Mouse (Mus musculus) stomach, embryonic 15.5 days (tissue): ENCODE measurements around the gene H2-Ab1. TPM values are rescaled to one million over a fixed set of nuclear protein-coding genes. Genes with fewer than 3 reads are reported as not detected.
"Not testable (repeated sequence)": the region's sequence is repeated elsewhere in the genome, so short reads cannot be mapped to it uniquely, and the experiment has no call there.

Experiments
- ATAC-seq: fragments of 200-750 bp; cut with Nextera tagmentation; 2 replicates; pipeline ENCODE4 v1.8.0; 2017; ENCODE audit warnings: low read depth, moderate number of reproducible peaks, moderate TSS enrichment; ENCODE audit not compliant: insufficient read depth, low FRiP score
- H3K27ac ChIP-seq: fragments of 300-500 bp; sonication (generic); 2 replicates; pipeline ENCODE4 v1.5.1; 2015; ENCODE audit warnings: mild to moderate bottlenecking, inconsistent platforms
- H3K27me3 ChIP-seq: fragments of 300-500 bp; sonication (generic); replicated peaks from 2 replicates; pipeline ENCODE4 v1.6.1; 2015; ENCODE audit warnings: inconsistent platforms
- H3K36me3 ChIP-seq: fragments of 300-500 bp; sonication (generic); 2 replicates; pipeline ENCODE4 v1.6.1; 2015; ENCODE audit warnings: inconsistent platforms
- H3K4me1 ChIP-seq: fragments of 300-500 bp; sonication (generic); 2 replicates; pipeline ENCODE4 v1.6.1; 2015; ENCODE audit warnings: inconsistent platforms
- H3K4me2 ChIP-seq: fragments of 300-500 bp; sonication (generic); 2 replicates; pipeline ENCODE4 v1.6.1; 2015; ENCODE audit warnings: mild to moderate bottlenecking, inconsistent platforms
- H3K4me3 ChIP-seq: fragments of 300-500 bp; sonication (generic); replicated peaks from 2 replicates; pipeline ENCODE4 v1.5.1; 2015; ENCODE audit warnings: inconsistent platforms
- H3K9ac ChIP-seq: fragments of 300-500 bp; sonication (generic); 2 replicates; pipeline ENCODE4 v1.6.1; 2015; ENCODE audit warnings: inconsistent platforms
- H3K9me3 ChIP-seq: fragments of 300-500 bp; sonication (generic); 2 replicates; pipeline ENCODE4 v1.6.1; 2016; ENCODE audit warnings: inconsistent platforms
- WGBS: fragments of 180-500 bp; shearing (Covaris S2); methylation state at CpG from one replicate; pipeline ENCODE4 v1.1.7; 2015; 5-methylcytosine and 5-hydroxymethylcytosine counted together
- polyA plus RNA-seq: library from polyadenylated mRNA; unstranded; fragments of >200 nt; fragmentation: Nextera tagmentation; extraction: Ambion mirVana; gene quantifications from 2 replicates; pipeline ENCODE4 v1.2.1, GENCODE M21; 2015

The H2-Ab1 gene
- polyA plus RNA-seq, 1 experiment from 2014 or later: 18.1 TPM

- not testable (repeated sequence) for H3K4me2 ChIP-seq, H3K27me3 ChIP-seq
- WGBS: 94% methylated on average over 4 of the region's 7 CpGs
These were observed 37.7 kb upstream of the H2-Ab1 start for GRCm38 (mm10) chr17:34219801-34220200.

GRCm38 (mm10) chr17:34220401-34220800 lies 37.1 kb upstream of the H2-Ab1 start:
- H3K4me2 ChIP-seq, H3K27me3 ChIP-seq, H3K4me3 ChIP-seq, H3K36me3 ChIP-seq, H3K9me3 ChIP-seq, H3K27ac ChIP-seq, H3K4me1 ChIP-seq, ATAC-seq, H3K9ac ChIP-seq: not testable (repeated sequence)
- 98% methylated on average over 6 of the region's 16 CpGs for WGBS

More at GRCm38 (mm10) chr17:34219801-34220200, 37.7 kb upstream of the H2-Ab1 start:
- not testable (repeated sequence) for H3K9ac ChIP-seq, H3K4me1 ChIP-seq, H3K27ac ChIP-seq, H3K4me3 ChIP-seq, ATAC-seq, H3K9me3 ChIP-seq, H3K36me3 ChIP-seq

- ATAC-seq: no peak
- Histone ChIP-seq H3K4me2 (no peak overlapping the region), H3K4me1 (no peaks in the 10 kb centered on the region), H3K27ac (no peak overlapping the region), H3K4me3 (no peak overlapping the region), H3K9me3 (no peaks in the 10 kb centered on the region), H3K9ac (no peak overlapping the region), H3K27me3 (no peaks in the 10 kb centered on the region), H3K36me3 (no peaks in the 10 kb centered on the region)
- WGBS: 89% methylated on average over 3 of the region's 3 CpGs
These were observed 32.7 kb upstream of the H2-Ab1 start for GRCm38 (mm10) chr17:34224816-34225215.

GRCm38 (mm10) chr17:34225426-34225825 lies 32.1 kb upstream of the H2-Ab1 start:
- WGBS: 95% methylated on average over 8 of the region's 8 CpGs
- H3K27ac ChIP-seq: no peak overlapping the region
- H3K9ac ChIP-seq: no peak overlapping the region
- H3K4me1 ChIP-seq: no peaks in the 10 kb centered on the region
- ATAC-seq: no peak
- H3K9me3 ChIP-seq: no peaks in the 10 kb centered on the region
- H3K4me2 ChIP-seq: no peak overlapping the region
- no peaks in the 10 kb centered on the region for H3K36me3 ChIP-seq
- no peaks in the 10 kb centered on the region for H3K27me3 ChIP-seq
- H3K4me3 ChIP-seq: no peak overlapping the region

GRCm38 (mm10) chr17:34225911-34226310 lies 31.6 kb upstream of the H2-Ab1 start:
- 94% methylated on average over 16 of the region's 23 CpGs for WGBS
- H3K9ac ChIP-seq, H3K4me1 ChIP-seq, H3K27ac ChIP-seq, H3K4me3 ChIP-seq, H3K36me3 ChIP-seq, ATAC-seq, H3K4me2 ChIP-seq, H3K27me3 ChIP-seq, H3K9me3 ChIP-seq: not testable (repeated sequence)

GRCm38 (mm10) chr17:34230971-34231370 lies 26.5 kb upstream of the H2-Ab1 start:
- not testable (repeated sequence) for H3K36me3 ChIP-seq, H3K27me3 ChIP-seq, ATAC-seq, H3K9me3 ChIP-seq, H3K4me3 ChIP-seq, H3K4me2 ChIP-seq, H3K9ac ChIP-seq, H3K4me1 ChIP-seq, H3K27ac ChIP-seq
- WGBS: 94% methylated on average over 9 of the region's 9 CpGs

- ATAC-seq, H3K36me3 ChIP-seq: not testable (repeated sequence)
These were observed 25.5 kb upstream of the H2-Ab1 start for GRCm38 (mm10) chr17:34232021-34232420.

GRCm38 (mm10) chr17:34234926-34235325 lies 22.6 kb upstream of the H2-Ab1 start:
- 42% methylated on average over 9 of the region's 9 CpGs for WGBS
- Histone ChIP-seq H3K4me2 (no peak overlapping the region), H3K27ac (no peak overlapping the region), H3K9ac (no peak overlapping the region), H3K27me3 (no peaks in the 10 kb centered on the region), H3K36me3 (no peaks in the 10 kb centered on the region), H3K4me3 (no peak overlapping the region), H3K9me3 (no peaks in the 10 kb centered on the region), H3K4me1 (no peaks in the 10 kb centered on the region)
- 0 out of 2 replicates have a peak, but pooled peaks have one; percentile 14 for ATAC-seq

More at GRCm38 (mm10) chr17:34232021-34232420, 25.5 kb upstream of the H2-Ab1 start:
- H3K4me2 ChIP-seq, H3K9me3 ChIP-seq, H3K4me3 ChIP-seq, H3K27me3 ChIP-seq, H3K9ac ChIP-seq, H3K4me1 ChIP-seq, H3K27ac ChIP-seq: not testable (repeated sequence)
- 90% methylated on average over 7 of the region's 7 CpGs for WGBS

- no peaks in the 10 kb centered on the region for H3K27me3 ChIP-seq
- WGBS: 72% methylated on average over 5 of the region's 5 CpGs
- ATAC-seq: no peak
These were observed 20.8 kb upstream of the H2-Ab1 start for GRCm38 (mm10) chr17:34236691-34237090.

GRCm38 (mm10) chr17:34237741-34238140 lies 19.7 kb upstream of the H2-Ab1 start:
- WGBS: 73% methylated on average over 3 of the region's 3 CpGs
- H3K4me3 ChIP-seq: no peak overlapping the region

More at GRCm38 (mm10) chr17:34236691-34237090, 20.8 kb upstream of the H2-Ab1 start:
- H3K4me1 ChIP-seq: no peaks in the 10 kb centered on the region
- no peak overlapping the region for H3K9ac ChIP-seq
- no peaks in the 10 kb centered on the region for H3K9me3 ChIP-seq
- no peak overlapping the region for H3K4me2 ChIP-seq
- H3K4me3 ChIP-seq: no peak overlapping the region
- no peak overlapping the region for H3K27ac ChIP-seq
- H3K36me3 ChIP-seq: no peaks in the 10 kb centered on the region

GRCm38 (mm10) chr17:34238706-34239105 lies 18.8 kb upstream of the H2-Ab1 start, which contains the start of gene H2-Ob:
H2-Ob (plus strand) TSS chr17:34238903.
- 63% methylated on average over 3 of the region's 3 CpGs for WGBS
- no peak within 1 kb of the TSS; the same call in 1 of the 2 replicates for H3K27ac ChIP-seq
- no peak for ATAC-seq

More at GRCm38 (mm10) chr17:34237741-34238140, 19.7 kb upstream of the H2-Ab1 start:
- Histone ChIP-seq H3K9me3 (no peaks in the 10 kb centered on the region), H3K9ac (no peak overlapping the region), H3K4me1 (no peaks in the 10 kb centered on the region), H3K36me3 (no peaks in the 10 kb centered on the region), H3K4me2 (no peak overlapping the region), H3K27ac (no peak overlapping the region), H3K27me3 (no peaks in the 10 kb centered on the region)
- no peak for ATAC-seq

GRCm38 (mm10) chr17:34239601-34240041 lies 17.9 kb upstream of the H2-Ab1 start:
- H3K9me3 ChIP-seq: no peaks in the 10 kb centered on the region
- no peak overlapping the region; the same call in 1 of the 2 replicates for H3K27ac ChIP-seq
- 41% methylated on average over 10 of the region's 10 CpGs for WGBS
- ATAC-seq: no peak
- no peaks in the 10 kb centered on the region for H3K4me1 ChIP-seq
- H3K4me3 ChIP-seq: no peak overlapping the region
- H3K9ac ChIP-seq: no peak overlapping the region
- H3K27me3 ChIP-seq: no peaks in the 10 kb centered on the region
- H3K36me3 ChIP-seq: no peaks in the 10 kb centered on the region
- no peak overlapping the region for H3K4me2 ChIP-seq

More at GRCm38 (mm10) chr17:34238706-34239105, 18.8 kb upstream of the H2-Ab1 start, which contains the start of gene H2-Ob:
- H3K36me3 ChIP-seq: no peaks in the 10 kb centered on the region
- no peak within 1 kb of the TSS for H3K4me2 ChIP-seq
- no peak within 1 kb of the TSS for H3K9ac ChIP-seq
- no peaks in the 10 kb centered on the region for H3K4me1 ChIP-seq
- H3K27me3 ChIP-seq: no peaks in the 10 kb centered on the region
- H3K9me3 ChIP-seq: no peaks in the 10 kb centered on the region
- H3K4me3 ChIP-seq: no peak within 1 kb of the TSS

GRCm38 (mm10) chr17:34240366-34240765 lies 17.1 kb upstream of the H2-Ab1 start:
- H3K9ac ChIP-seq: no peak overlapping the region
- H3K4me1 ChIP-seq: no peaks in the 10 kb centered on the region
- H3K36me3 ChIP-seq: no peaks in the 10 kb centered on the region
- H3K27ac ChIP-seq: no peak overlapping the region
- H3K9me3 ChIP-seq: no peaks in the 10 kb centered on the region
- no peak overlapping the region for H3K4me3 ChIP-seq
- H3K27me3 ChIP-seq: no peaks in the 10 kb centered on the region
- no peak overlapping the region for H3K4me2 ChIP-seq
- 68% methylated on average over 3 of the region's 3 CpGs for WGBS
- ATAC-seq: no peak
